Mouse (Mus musculus): ENCODE data around the gene Atp6v1fnb.

DNA sequence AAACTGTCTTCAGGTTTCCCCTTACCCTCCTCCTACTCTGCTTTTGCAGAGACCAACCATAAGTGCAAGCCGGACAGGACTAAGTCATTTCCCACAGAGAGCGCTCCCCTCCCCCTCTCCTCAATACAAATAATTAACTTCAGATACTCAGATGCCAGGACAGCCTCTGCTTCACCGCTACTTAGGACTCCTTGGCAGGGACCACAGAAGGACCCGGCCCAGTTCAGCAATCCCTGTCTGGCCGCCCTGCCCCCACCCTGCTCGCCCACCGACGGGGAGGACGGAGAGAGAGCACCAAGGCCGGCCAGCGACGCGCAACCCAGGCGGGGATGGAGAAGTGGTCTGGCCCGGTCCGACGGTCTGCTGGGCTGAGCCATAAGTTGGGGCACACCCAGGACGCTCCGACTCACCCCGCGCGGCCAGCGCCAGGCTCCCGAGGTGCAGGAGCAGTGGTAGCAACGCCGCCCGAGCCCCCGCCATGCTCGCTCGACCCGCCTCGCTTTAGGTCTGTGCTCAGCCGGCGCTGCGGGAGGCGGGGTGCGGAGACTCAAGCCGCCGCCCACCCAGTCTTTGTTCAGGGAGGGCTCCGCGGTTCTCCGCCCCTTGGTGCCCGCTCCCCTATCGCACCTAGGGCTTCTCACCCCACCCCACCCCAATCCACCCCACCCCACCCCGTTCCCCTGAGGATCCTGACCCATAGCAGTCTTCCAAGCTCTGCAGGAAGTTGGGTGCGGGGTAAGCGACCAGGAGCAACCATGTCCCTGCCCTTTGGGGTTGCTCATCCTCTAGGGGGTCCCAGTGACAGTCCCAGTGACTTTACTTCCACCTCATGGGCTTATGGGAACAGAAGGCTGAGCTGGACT is 36.4 kb downstream of the Atp6v1fnb start, which contains the start of gene Kcp:
- TF ChIP-seq MEF2A (IDR thresholded peaks at IDR 0.05; ENCODE audit: extremely low read depth, insufficient replicate concordance, low read depth, low read length, poor library complexity, severe bottlenecking): no peak
- no peak for TF ChIP-seq MAFK (IDR thresholded peaks at IDR 0.05; ENCODE audit: borderline replicate concordance, low read depth, low read length)
- TF ChIP-seq ELF1 (IDR thresholded peaks at IDR 0.05; ENCODE audit: low read depth, low read length): no peak
- no peak for TF ChIP-seq CTCF (IDR thresholded peaks at IDR 0.05 in 2 of 3, conservative IDR thresholded peaks at IDR 0.05 in 1 of 3; ENCODE audit: control insufficient read depth in 1 of 3, insufficient read depth in 1 of 3, low read depth in 2 of 3, low read length in 3 of 3, poor library complexity in 1 of 3, severe bottlenecking in 1 of 3)
- TF ChIP-seq E2F4 (IDR thresholded peaks at IDR 0.05; ENCODE audit: borderline replicate concordance, low read depth, low read length): no peak
- no peak for TF ChIP-seq SIN3A (IDR thresholded peaks at IDR 0.05; ENCODE audit: low read length)
- TF ChIP-seq ZC3H11A (IDR thresholded peaks at IDR 0.05; ENCODE audit: low read depth, low read length): no peak
- TF ChIP-seq EP300 (IDR thresholded peaks at IDR 0.05; ENCODE audit: low read depth in 1 of 2, low read length in 2 of 2): no peak
- no peak for TF ChIP-seq JUND (IDR thresholded peaks at IDR 0.05; ENCODE audit: low read depth, low read length)
- no peak for TF ChIP-seq GATA1 (IDR thresholded peaks at IDR 0.05; ENCODE audit: low read depth, low read length)
- TF ChIP-seq BHLHE40 (IDR thresholded peaks at IDR 0.05; ENCODE audit: borderline replicate concordance, low read depth, low read length): no peak
- no peak for TF ChIP-seq KAT2A (conservative IDR thresholded peaks at IDR 0.05; ENCODE audit: low read depth, low read length)
- TF ChIP-seq POLR2A (IDR thresholded peaks at IDR 0.05; ENCODE audit: control insufficient read depth in 1 of 2, insufficient read depth in 1 of 2, low read depth in 1 of 2, low read length in 2 of 2, poor library complexity in 1 of 2): no peak
- TF ChIP-seq MYB (IDR thresholded peaks at IDR 0.05; ENCODE audit: low read depth, low read length): no peak

All from MEL (cell line).